Mouse (Mus musculus): ENCODE results near the gene Cmas. TPM values are rescaled to one million over a fixed set of nuclear protein-coding genes. Genes with fewer than 3 reads are reported as not detected.

Cmas gene
- polyA plus RNA-seq, 1 experiment from 2014 or later, result 105 TPM

Other genes with a start within 250 kb of the Cmas start
- 470 and 619 TPM in 2 replicates for gene Ldhb, start 248.7 kb upstream of the Cmas start, polyA plus RNA-seq (2016; fragmentation: Nextera tagmentation; extraction: Ambion mirVana)
- 0.70 and 1.4 TPM in 2 replicates for gene Kcnj8, start 185.1 kb upstream of the Cmas start, polyA plus RNA-seq (2016; fragmentation: Nextera tagmentation; extraction: Ambion mirVana)
- 11.2 and 25.6 TPM in 2 replicates for gene Abcc9, start 54.4 kb upstream of the Cmas start, polyA plus RNA-seq (2016; fragmentation: Nextera tagmentation; extraction: Ambion mirVana)
- 0.06 TPM in 1 of 2 replicates, not detected in the other for gene Sult6b2, start 47.8 kb downstream of the Cmas start, polyA plus RNA-seq (2016; fragmentation: Nextera tagmentation; extraction: Ambion mirVana)
- 3.1 and 3.4 TPM in 2 replicates for gene St8sia1, start 207.8 kb downstream of the Cmas start, polyA plus RNA-seq (2016; fragmentation: Nextera tagmentation; extraction: Ambion mirVana)